Mouse (Mus musculus) ES-Bruce4 (cell line): Measurements from ENCODE around the gene Naa20.

Experiments
- CTCF ChIP-seq: IDR thresholded peaks from one replicate; pipeline ENCODE4 v1.8.1; 2011; ENCODE audit warnings: low read depth, low read length
- EP300 ChIP-seq: IDR thresholded peaks from 2 replicates; pipeline ENCODE4 v1.6.1; 2011; ENCODE audit warnings: low read depth, low read length; ENCODE audit not compliant: insufficient read depth
- POLR2A ChIP-seq: IDR thresholded peaks from one replicate; pipeline ENCODE4 v1.8.1; 2011; ENCODE audit warnings: low read length; ENCODE audit not compliant: insufficient read depth

GRCm38 (mm10) chr2:145861193-145862123 lies 40.4 kb upstream of the Naa20 start:
- no peak for TF ChIP-seq CTCF
- TF ChIP-seq POLR2A: no peak
- TF ChIP-seq EP300: no peak
